Mouse (Mus musculus) heart, embryonic 13.5 days (tissue): ENCODE data around the gene Hjurp. TPM values are rescaled to one million over a fixed set of nuclear protein-coding genes. Genes with fewer than 3 reads are reported as not detected.
A peak's percentile ranks its signal among the peaks of the same experiment; 100 is the strongest.

ENCODE experiments used
- ATAC-seq: fragments of 200-750 bp; cut with Nextera tagmentation; 2 replicates; pipeline ENCODE4 v1.8.0; 2017; ENCODE audit warnings: moderate TSS enrichment; ENCODE audit not compliant: insufficient number of reproducible peaks, low FRiP score, low TSS enrichment; ENCODE audit errors: extremely low read depth
- H3K27ac ChIP-seq: fragments of 300-500 bp; sonication (generic); replicated peaks from 2 replicates; pipeline ENCODE4 v1.5.1; 2015; ENCODE audit warnings: moderate library complexity, mild to moderate bottlenecking, inconsistent platforms
- H3K27me3 ChIP-seq: fragments of 300-500 bp; sonication (generic); replicated peaks from 2 replicates; pipeline ENCODE4 v1.6.1; 2015; ENCODE audit warnings: mild to moderate bottlenecking, inconsistent platforms
- H3K36me3 ChIP-seq: fragments of 300-500 bp; sonication (generic); 2 replicates; pipeline ENCODE4 v1.6.1; 2015; ENCODE audit warnings: mild to moderate bottlenecking, inconsistent platforms
- H3K4me1 ChIP-seq: fragments of 300-500 bp; sonication (generic); 2 replicates; pipeline ENCODE4 v1.6.1; 2015; ENCODE audit warnings: inconsistent platforms
- H3K4me2 ChIP-seq: fragments of 300-500 bp; sonication (generic); 2 replicates; pipeline ENCODE4 v1.6.1; 2015; ENCODE audit warnings: inconsistent platforms, mild to moderate bottlenecking, moderate library complexity
- H3K4me3 ChIP-seq: fragments of 300-500 bp; sonication (generic); 2 replicates; pipeline ENCODE4 v1.5.1; 2015; ENCODE audit warnings: moderate library complexity, mild to moderate bottlenecking, inconsistent platforms
- H3K9ac ChIP-seq: fragments of 300-500 bp; sonication (generic); 2 replicates; pipeline ENCODE4 v1.6.1; 2015; ENCODE audit warnings: inconsistent platforms, mild to moderate bottlenecking, moderate library complexity
- H3K9me3 ChIP-seq: fragments of 300-500 bp; sonication (generic); 2 replicates; pipeline ENCODE4 v1.6.1; 2016; ENCODE audit warnings: inconsistent platforms
- WGBS: fragments of 180-500 bp; shearing (Covaris S2); methylation state at CpG from one replicate; pipeline ENCODE4 v1.1.7; 2015; ENCODE audit warnings: mixed read lengths; 5-methylcytosine and 5-hydroxymethylcytosine counted together
- polyA plus RNA-seq: library from polyadenylated mRNA; unstranded; fragments of >200 nt; fragmentation: Nextera tagmentation; extraction: Ambion mirVana; gene quantifications from 2 replicates; pipeline ENCODE4 v1.2.1, GENCODE M21; 2015

Hjurp gene
- polyA plus RNA-seq, 1 experiment from 2014 or later = 102 TPM

DNA sequence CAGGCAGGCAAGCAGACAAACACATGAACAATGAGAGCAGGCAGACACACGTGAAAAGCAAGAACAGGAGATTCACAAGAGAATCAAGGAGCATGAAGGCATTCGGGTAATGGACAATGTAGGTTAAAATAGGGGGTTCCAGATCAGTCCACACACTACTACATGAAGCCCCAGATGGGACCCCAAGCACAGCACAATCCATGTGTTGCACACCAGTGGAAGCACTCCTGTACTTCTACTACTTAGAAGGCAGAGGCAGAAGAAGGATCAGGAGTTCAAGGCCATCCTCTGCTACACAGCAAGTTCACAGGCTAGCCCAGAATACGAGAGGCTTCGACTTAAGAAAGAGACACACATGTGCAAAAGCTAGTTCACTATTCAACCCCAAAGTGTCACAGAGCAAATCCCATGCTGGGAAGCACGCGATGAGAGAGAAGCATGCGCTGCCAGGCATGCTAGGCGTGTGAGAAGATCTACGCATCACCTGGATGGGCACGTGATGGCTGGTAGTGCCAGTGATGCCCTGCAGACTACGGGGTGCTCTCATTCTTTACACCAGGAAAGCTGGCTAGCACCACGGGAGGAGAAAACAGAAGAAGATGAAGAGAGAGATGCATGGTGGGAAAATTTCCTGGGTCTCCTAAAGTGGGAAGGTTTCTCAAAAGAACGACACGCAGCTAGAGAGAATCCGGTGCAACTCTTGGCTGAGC is 8.9 kb upstream of the Hjurp start:
- no peak for ATAC-seq
- Histone ChIP-seq H3K4me3 (no peak overlapping the region), H3K9me3 (peaks cover 75% of the 10 kb centered on the region), H3K4me2 (no peak overlapping the region), H3K36me3 (no peaks in the 10 kb centered on the region), H3K27me3 (no peaks in the 10 kb centered on the region), H3K9ac (no peak overlapping the region), H3K27ac (no peak overlapping the region), H3K4me1 (no peaks in the 10 kb centered on the region)
- WGBS = 75% methylated on average over 15 of the region's 15 CpGs

DNA sequence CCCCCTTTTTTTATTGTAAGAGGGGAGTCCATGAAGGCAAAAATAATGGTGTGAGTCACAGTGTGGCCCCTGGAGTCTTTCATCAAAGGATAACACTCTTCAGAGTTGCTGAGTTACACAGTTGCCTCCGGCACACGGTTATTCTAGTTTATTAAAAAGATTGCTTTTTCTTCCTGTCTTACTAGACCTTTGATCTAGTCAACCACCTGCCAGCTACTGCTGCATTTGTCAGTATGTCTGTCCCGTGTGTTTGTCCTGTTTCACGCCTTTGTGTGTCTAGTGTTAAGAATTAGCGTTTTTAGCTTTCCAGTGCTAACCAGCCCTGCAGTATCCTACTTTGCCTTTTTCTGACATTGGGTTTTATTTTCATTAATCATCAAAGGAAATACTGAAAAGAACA is 8.2 kb upstream of the Hjurp start:
- 56% methylated on average over 5 of the region's 5 CpGs for WGBS
- no peaks in the 10 kb centered on the region for H3K27me3 ChIP-seq
- H3K4me2 ChIP-seq = no peak overlapping the region
- H3K4me1 ChIP-seq = no peaks in the 10 kb centered on the region
- H3K4me3 ChIP-seq = no peak overlapping the region
- H3K9me3 ChIP-seq = peaks cover 71% of the 10 kb centered on the region
- no peak overlapping the region for H3K9ac ChIP-seq
- H3K36me3 ChIP-seq = no peaks in the 10 kb centered on the region
- no peak for ATAC-seq
- H3K27ac ChIP-seq = no peak overlapping the region

GRCm38 (mm10) chr1:88284946-88285320 is 7.5 kb upstream of the Hjurp start:
- Histone ChIP-seq H3K36me3 (no peaks in the 10 kb centered on the region), H3K4me1 (no peaks in the 10 kb centered on the region), H3K9ac (no peak overlapping the region), H3K27ac (no peak overlapping the region), H3K4me3 (no peak overlapping the region), H3K4me2 (no peak overlapping the region), H3K27me3 (no peaks in the 10 kb centered on the region), H3K9me3 (peaks cover 64% of the 10 kb centered on the region)
- no peak for ATAC-seq
- WGBS = 54% methylated on average over 7 of the region's 7 CpGs

DNA sequence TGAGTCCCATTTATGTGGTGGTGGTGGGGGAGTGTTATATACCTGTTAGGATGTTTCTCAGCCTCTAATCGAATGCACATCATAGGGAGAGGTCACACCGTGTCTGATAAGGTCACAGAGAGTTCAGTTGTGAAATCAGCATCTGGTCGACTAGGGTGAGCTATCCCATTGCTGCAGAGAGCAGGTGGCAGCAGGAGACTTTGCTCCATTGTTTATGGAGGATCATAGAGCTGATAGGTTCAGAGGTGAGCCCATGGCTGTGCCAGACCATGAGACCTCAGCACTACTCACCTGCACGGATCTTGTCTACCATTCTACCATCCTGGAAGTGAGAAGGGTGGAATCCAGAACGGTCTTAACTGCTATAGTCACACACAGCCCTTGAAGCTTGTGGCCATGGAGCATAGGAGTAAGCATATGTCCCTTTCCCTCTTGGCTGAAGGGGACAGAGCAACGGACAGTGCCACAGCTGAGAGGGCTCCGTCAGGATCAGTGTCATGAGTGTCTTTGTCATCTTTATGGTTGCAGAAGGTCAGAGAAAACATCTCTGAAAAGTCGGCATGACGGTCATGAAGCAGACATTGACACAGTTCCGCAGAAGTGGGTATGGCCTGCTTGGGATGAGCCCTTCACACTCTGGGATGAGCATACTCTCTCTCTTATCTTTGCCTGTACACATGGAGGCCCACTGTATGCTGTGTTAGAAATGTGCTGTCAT is 7.0 kb upstream of the Hjurp start:
- H3K9ac ChIP-seq = no peak overlapping the region
- H3K27ac ChIP-seq = no peak overlapping the region
- peaks cover 60% of the 10 kb centered on the region for H3K9me3 ChIP-seq
- no peaks in the 10 kb centered on the region for H3K27me3 ChIP-seq
- no peaks in the 10 kb centered on the region for H3K36me3 ChIP-seq
- H3K4me2 ChIP-seq = no peak overlapping the region
- 0 out of 2 replicates have a peak, but pooled peaks have one; percentile 5 for ATAC-seq
- no peaks in the 10 kb centered on the region for H3K4me1 ChIP-seq
- 51% methylated on average over 10 of the region's 10 CpGs for WGBS
- H3K4me3 ChIP-seq = no peak overlapping the region

DNA sequence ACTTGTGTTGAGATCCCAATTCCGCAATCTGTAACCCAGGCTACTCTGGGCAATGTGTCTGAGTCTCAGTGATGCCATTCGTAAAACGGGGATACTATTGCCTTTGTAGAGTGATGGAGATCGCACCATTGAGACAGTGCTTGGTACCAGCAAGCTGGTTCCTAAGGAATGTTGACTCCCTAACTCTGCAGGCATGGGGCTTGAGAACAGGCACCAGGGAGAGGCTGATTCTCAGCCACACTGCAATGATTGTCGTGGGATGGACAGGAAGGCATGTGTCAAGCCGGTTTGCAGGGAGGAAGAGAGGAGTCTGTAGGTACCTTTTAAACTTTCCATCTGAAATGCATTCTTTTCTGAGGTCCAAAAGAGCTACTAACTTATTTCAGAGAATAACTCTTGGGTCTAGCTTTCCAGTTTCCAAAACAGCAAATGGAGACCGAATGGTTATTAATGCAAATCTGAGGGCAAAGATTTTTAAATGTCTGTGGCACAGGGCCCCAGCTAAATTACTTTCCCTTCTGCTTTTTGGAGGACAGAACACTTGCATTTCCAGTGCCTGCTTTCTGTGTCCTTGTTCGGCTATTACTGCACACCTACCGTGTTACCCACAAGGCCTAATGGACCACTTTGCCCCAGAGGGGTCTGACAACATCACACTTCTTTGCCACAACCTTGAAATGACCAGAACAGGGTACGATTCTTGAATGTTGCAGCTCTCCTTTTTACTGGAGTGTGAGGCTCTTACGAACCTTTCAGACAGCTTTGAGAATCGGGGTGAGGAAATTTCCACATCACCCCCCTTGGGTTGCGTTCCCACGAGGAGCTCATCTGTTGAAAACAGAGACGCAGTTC is 6.2 kb upstream of the Hjurp start:
- Histone ChIP-seq H3K9me3 (peaks cover 57% of the 10 kb centered on the region), H3K36me3 (no peaks in the 10 kb centered on the region), H3K9ac (no peak overlapping the region), H3K4me1 (no peaks in the 10 kb centered on the region), H3K4me3 (no peak overlapping the region), H3K27me3 (no peaks in the 10 kb centered on the region), H3K4me2 (no peak overlapping the region), H3K27ac (no peak overlapping the region)
- WGBS = 68% methylated on average over 15 of the region's 15 CpGs
- ATAC-seq = no peak

- 50% methylated on average over 3 of the region's 3 CpGs for WGBS
- H3K4me2 ChIP-seq = no peak overlapping the region
- 0 out of 2 replicates have a peak, but pooled peaks cover 6% of the 10 kb centered on the region for H3K4me1 ChIP-seq
- no peaks in the 10 kb centered on the region for H3K36me3 ChIP-seq
- no peak overlapping the region for H3K9ac ChIP-seq
- no peak overlapping the region for H3K27ac ChIP-seq
- H3K27me3 ChIP-seq = no peaks in the 10 kb centered on the region
- ATAC-seq = no peak
- no peak overlapping the region for H3K4me3 ChIP-seq
- peaks cover 44% of the 10 kb centered on the region for H3K9me3 ChIP-seq
Measured at GRCm38 (mm10) chr1:88282301-88282700, 4.9 kb upstream of the Hjurp start.

- Histone ChIP-seq H3K4me1 (peaks cover 24% of the 10 kb centered on the region), H3K36me3 (peaks cover 8% of the 10 kb centered on the region), H3K9ac (no peak overlapping the region), H3K4me2 (no peak overlapping the region), H3K27ac (no peak overlapping the region), H3K4me3 (no peak overlapping the region), H3K9me3 (peaks cover 26% of the 10 kb centered on the region), H3K27me3 (no peaks in the 10 kb centered on the region)
- ATAC-seq = no peak
- 68% methylated on average over 15 of the region's 15 CpGs for WGBS
Measured at GRCm38 (mm10) chr1:88280006-88280690, 2.7 kb upstream of the Hjurp start.

DNA sequence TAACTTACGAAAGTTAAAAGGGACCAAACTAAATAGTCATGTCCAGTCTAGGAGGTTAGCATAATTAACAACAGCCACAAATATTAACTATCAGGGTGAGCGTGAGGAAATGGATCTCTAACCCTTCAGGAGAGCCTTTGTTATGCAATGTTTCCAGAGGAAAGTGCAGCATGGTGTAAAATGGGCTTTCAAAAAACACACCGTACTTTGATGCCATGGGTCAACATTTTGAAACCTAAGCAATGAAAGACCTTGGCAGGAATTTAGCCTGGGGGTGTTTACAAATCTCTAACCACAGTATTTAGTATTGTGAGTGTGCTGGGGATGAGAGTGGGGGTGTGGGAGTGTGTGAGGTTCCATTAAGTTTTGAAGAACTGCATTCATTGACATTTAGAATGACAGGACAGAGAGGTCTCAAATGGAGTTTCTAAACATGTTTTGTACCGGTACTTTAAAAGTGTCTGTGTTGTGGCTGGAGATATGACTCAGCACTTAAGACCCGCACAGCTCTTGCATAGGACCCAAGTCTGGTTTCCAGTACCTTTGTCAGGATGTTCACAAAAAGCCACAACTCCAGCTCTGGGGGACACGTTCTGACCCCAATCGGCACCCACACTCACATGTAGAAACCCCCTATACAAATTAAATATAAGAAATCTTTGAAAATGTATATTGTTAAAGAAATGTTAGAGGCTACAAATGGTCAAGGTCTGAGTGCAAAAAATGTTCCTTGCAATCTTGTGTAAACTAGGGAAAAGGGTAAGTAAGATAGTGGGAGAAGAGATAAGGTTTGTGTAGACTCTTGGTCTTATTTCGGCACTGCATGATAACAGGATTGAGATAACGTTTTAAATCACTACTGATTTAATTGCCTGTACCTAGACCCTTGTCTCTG is 1.9 kb upstream of the Hjurp start:
- Histone ChIP-seq H3K4me2 (no peak overlapping the region), H3K9me3 (peaks cover 18% of the 10 kb centered on the region), H3K9ac (no peak overlapping the region), H3K27me3 (no peaks in the 10 kb centered on the region), H3K27ac (no peak overlapping the region), H3K4me1 (peaks cover 32% of the 10 kb centered on the region), H3K36me3 (peaks cover 16% of the 10 kb centered on the region), H3K4me3 (no peak overlapping the region)
- WGBS = 52% methylated on average over 9 of the region's 9 CpGs
- ATAC-seq = no peak

GRCm38 (mm10) chr1:88277818-88278511 is 532 bp upstream of the Hjurp start:
- Histone ChIP-seq H3K27me3 (no peaks in the 10 kb centered on the region), H3K4me2 (peak overlapping the region; percentile 65), H3K9me3 (0 out of 2 replicates have a peak, but pooled peaks cover 6% of the 10 kb centered on the region), H3K27ac (peak overlapping the region; percentile 84; the same call in 1 of the 2 replicates), H3K9ac (peak overlapping the region; percentile 82), H3K4me3 (peak overlapping the region; percentile 55), H3K4me1 (peaks cover 34% of the 10 kb centered on the region), H3K36me3 (peaks cover 30% of the 10 kb centered on the region)
- ATAC-seq = no peak
- 65% methylated on average over 18 of the region's 18 CpGs for WGBS
